Mouse (Mus musculus) frontal cortex, postnatal 14 days (tissue): ENCODE measurements at regions not wholly inside any gene's neighbourhood (a gene's known extent, or its start where the extent isn't known, plus 50 kb on each side); places are given as distances from the start of the nearest gene placed in this dataset.

ENCODE experiments used
- DNase-seq, 2 experiments: peaks; one replicate each; pipeline ENCODE4 v3.0.0; 2022; ENCODE audit warnings: low spot score in 2 of 2

- DNase-seq, result no peak
These were observed 717.6 kb upstream of the Car8 start for GRCm38 (mm10) chr4:8956312-8957022.

DNA sequence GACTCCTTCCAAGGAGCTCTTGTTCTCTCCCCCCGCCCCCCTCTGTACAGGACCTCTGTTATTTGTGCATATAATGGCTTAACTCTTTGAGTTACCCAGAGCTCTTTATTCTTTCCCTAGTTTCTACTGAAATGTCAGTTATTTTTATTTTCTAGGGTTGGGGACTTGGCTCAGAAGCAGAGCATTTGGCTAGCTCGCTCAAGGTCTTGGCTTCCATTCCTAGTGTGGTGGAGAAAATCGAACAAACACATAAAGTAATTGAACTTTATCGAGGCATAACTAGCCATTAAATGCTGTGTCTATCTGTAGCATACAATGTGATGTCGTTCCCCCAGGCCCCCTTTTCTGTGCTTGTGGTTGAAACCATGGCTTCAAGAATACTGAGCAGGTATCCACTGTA is 716.5 kb upstream of the Car8 start:
- DNase-seq, result no peak

DNA sequence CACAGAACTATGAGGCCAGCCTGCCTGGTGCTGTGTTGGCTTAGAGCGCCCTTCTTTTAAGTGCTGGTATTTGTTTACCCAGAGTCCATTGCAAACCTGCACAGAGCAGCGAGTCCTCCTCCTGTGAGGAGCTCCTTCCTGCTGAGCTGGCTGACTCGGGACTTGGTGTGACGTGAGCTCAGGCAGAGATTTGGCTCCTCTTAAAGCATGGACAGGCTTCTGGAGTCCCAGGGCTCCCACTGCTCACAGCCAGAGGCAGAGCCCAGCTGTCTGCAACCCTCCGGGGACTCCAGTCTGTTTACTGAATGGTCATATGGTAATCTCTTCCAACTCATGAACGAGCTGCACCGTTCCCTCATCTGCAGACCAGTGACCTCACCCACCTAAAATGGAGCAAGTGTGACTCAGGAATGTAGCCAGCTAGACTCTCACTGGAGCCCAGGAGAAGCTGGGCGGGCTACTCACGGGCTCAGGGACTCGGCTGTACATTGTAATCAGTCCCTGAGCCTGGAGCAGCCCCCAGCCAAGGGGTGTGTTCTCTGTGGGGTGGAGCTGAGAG is 715.6 kb upstream of the Car8 start:
- no peak for DNase-seq

DNA sequence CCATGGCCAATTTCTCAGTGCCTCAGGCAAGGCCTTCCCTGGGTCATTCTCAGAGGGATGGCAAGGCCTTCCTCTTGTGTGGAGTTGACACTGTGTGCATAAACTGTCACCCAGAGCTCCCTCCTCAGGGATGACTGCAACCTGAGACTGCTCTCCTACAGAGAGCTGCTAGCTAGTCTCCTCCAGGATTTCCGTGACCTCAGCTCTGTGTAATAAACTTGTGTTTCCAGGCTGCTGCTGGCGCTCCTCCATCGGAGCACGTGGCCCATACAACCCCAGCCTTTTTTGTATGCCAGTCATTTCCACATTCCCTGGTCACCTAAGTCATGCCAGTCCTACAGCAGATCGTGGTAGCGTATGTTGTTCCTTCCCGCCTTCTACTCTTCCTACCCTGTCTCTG is 714.3 kb upstream of the Car8 start:
- no peak for DNase-seq

DNA sequence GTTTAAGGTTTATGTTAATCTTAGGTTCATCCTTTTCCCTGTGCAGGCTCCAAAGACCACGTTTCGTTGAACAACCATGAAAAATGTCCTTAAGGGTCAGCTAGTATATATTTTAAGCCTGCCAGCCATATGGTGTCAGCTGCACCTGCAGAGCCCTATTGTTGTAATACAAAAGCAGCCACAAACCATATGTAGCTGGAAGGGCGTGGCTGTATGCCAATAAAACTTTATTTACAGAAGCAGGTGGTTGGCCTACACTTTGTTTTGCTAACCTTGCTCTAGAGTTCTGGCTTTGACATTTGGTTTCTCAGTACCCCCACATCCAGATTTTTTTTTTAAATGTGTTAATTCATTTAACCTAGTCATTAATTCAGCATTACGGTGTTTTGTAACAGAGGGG is 711.1 kb upstream of the Car8 start:
- DNase-seq, result no peak

GRCm38 (mm10) chr4:8949537-8949936 is 710.7 kb upstream of the Car8 start:
- DNase-seq, result no peak

DNA sequence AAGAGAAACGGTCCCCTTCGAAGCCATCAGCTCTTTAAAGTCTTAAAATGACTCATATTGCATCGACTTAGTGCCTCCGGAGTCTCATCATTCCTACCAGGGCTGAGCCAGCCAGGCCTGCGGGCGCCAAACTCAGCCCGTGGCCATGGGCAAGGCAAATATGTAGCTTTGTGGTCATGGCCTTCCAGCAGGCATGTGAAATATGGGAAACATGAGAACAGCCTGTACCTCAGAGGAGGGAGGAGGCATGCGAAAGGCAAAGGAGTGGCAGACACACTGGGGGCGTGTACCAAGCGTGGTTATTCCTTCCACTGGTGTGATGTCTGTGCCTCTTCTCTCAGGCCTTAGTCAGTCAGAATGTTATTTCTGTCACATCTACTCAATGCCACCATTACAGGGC is 706.3 kb upstream of the Car8 start:
- DNase-seq, result no peak

GRCm38 (mm10) chr4:8943080-8943479 is 704.2 kb upstream of the Car8 start:
- DNase-seq, result no peak

DNA sequence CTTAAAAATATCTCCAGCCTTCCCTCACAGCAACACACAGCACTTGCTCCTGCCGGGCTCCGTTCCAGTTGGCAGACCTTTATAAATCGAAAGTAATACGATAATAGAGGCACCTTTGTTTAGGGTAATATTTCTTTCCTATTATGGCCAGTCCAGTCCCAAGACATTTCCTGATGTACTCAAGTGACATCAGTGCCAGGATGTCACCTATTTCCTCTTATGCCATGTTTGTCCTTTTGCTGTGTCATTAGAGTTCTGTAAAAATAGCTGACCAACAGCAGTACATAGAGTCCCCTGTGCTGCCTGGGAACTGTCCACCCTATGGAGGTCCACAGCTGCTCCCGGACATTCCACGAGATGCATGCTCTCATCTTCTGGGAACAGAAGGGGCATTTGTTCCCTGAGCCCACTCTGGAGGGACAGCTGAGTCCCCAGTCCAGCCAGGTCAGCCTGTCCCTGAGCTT is 700.1 kb upstream of the Car8 start:
- no peak for DNase-seq

DNA sequence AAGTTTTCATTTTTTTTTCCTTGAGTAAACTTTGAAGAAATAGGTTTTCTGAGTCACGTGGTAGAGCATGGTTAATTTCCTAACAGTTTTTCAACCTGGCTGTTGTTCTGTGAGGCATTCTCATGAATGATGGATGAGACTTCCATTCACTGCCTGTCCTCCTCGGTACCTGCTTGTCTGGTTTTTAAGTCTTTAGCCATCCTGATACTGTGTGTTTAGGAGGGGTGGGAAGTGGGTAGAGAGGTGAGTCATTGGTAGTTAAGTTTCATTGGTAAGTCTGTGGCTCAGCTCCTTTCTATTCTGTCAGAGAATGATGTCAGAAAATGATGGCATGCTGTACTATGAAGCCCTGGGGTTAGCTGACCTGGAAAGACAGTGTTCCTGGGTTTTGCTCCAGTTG is 697.1 kb upstream of the Car8 start:
- DNase-seq, result no peak

GRCm38 (mm10) chr4:8934541-8934940 is 695.7 kb upstream of the Car8 start:
- no peak for DNase-seq

DNA sequence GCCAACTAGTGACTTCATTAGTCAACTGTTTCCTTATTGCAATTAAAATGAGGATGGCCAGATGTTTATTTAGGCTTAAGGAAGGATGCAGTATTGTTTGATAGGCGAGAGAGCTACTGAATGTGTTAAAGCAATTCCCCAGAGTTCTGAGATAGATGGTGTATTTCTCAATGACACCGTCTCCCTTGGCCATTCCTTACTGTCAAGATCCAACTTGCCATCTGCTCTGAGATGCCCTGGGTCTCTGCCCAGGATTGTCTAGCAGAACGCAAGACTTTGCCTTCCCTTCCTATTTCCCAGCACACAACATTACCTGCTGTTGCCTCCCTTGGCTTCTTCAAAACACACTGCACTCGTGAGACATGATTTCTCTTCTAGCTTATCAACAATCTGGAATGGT is 690.5 kb upstream of the Car8 start:
- DNase-seq, result no peak

- no peak for DNase-seq
These were observed 689.9 kb upstream of the Car8 start for GRCm38 (mm10) chr4:8928551-8929305.

DNA sequence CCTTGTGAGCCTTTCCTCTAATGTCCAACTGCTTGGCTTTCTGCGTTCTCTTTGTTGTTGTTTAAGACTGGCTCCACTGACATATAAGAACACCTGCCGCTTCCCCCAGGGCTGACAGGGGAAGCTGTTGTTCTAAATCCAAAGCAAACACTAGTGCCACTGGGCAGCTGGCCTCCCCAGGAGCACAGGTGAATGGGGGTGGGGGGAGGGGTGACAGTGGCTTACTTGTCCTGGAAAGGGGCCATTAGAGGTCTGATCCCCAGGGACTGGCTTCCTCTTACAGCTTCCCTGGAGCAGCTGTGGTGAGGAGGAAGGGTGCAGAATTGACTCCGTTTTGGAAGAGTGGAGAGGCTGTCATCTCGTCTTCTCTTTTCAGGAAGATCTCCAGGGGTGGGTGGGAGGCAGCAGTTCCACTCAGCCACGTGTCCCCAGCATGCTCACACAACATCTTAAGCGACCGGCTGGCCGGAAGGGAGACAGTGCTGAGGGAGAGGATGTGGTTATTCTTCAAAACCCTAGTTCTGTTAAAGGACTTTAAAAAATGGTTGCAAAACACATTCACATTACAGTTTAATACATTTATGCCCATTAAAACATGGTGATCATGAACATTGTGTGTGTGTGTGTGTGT is 688.5 kb upstream of the Car8 start:
- no peak for DNase-seq

- DNase-seq, result no peak
These were observed 687.9 kb upstream of the Car8 start for GRCm38 (mm10) chr4:8926642-8927275.

DNA sequence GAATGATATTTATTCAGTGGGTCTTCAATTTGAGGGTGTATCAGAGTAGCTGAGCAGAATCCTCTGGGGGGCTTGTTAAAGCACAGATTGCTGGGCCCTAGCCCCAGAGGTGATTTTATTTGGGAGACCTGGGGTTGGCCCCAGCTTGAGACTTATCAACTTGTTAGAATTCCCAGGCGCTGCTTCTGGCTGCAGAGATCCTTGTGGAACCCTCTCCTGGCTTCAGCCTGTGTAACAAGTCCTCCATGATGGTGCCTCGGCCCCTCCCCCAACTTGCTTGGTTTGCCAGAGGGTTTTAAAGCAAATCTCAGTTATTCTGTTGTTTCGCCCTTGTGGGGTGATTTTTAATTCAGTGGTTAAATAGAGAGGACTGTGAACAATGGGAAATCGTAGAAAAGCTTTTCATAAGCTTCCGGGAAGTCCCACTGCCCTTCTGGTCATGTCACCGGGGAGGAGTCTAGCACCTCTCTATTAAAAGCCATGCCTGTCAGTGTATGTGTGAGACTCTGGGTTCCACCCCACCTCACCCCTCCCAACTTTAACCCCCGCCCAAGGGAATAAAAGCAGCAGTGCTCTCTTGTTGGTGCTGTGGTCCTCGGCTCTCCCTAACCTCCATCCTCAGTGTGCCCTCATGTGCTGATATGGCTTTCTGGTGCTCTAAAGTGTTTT is 684.0 kb upstream of the Car8 start:
- no peak for DNase-seq

DNA sequence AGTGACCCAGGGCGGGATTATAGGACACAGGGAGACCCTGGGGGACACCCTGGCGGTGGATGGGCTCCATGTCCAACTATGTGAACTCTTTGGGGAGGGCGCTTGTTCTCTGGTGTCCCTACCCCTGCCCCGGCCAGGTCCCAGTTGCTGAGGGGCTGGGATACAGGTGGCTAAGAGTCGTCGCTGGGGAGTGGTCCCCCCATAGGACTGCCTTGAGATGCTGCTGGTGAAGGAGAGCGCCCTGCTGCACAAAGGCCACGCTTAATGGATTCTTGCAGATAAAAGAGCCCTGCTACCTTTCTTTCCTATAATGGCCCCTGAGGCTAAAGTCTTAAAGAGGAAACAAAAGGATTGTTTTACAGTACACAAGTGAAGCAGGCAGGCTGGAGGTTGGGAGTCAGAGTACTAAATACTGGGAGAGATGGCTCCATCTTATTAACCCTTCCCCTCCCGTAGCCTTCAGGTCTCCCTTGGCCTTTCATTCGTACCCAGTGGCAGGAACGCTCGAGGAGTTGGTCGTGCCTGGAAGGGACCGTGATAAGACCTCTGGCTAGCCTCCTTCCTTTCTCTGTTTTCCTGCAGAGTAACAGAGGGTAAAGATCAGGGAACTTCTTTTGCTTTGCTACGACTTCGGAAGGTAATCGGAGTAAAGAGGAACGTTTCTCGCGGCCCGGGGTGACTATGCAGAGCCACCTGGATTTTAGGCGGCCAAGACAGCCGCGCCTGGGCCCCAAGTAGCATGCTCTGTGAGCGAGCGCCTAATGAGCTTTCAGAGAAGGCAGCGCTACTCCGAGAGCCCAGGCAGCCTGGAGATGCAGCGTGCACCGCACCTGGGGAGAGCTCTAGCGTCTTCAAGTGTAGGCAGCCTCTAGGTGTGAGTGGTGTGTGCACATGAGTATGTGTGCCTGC is 682.9 kb upstream of the Car8 start:
- no peak for DNase-seq

GRCm38 (mm10) chr4:8920306-8920705 is 681.5 kb upstream of the Car8 start:
- no peak for DNase-seq

GRCm38 (mm10) chr4:8919366-8919984 is 680.6 kb upstream of the Car8 start:
- no peak for DNase-seq
